ENCODE assay signal across 24 mouse cellular contexts in genomic region chr5:129535021-129535420, GRCm38 (mm10). TPM values are rescaled to one million over a fixed set of nuclear protein-coding genes. Genes with fewer than 3 reads are reported as not detected.
DNase-seq lines count a peak whose midpoint lies in the region; ATAC-seq and TF ChIP-seq lines count a peak whose summit lies in the region.
"Had no signal": no experiment of that assay in that cellular context is flagged by ENCODE, and none has a peak within 500 bp of the region (broad histone marks: within the 10 kb centered on the region; RNA-seq: fewer than 3 reads in every experiment).

No protein-coding gene starts in this region.

- H3K36me3 ChIP-seq in heart, embryonic 15.5 days = peaks cover 23% of the 10 kb centered on the region
- H3K36me3 ChIP-seq in kidney, embryonic 16.5 days (ENCODE audit: insufficient read depth, low read length) = peaks cover 13% of the 10 kb centered on the region
- H3K36me3 ChIP-seq: stomach, embryonic 15.5 days had no signal

- intact Hi-C loops in gastrocnemius, adult 2 months (cut with DNase I) = loop anchor here (10.0 kb wide), 1 partner anchor 190 kb away; the partner anchor contains the start of gene Nipsnap2

- H3K4me2 ChIP-seq in heart, embryonic 15.5 days = no peak overlapping the region
- no peak overlapping the region for H3K4me2 ChIP-seq in kidney, embryonic 16.5 days (replicated peaks; ENCODE audit: low read depth, low read length)
- H3K4me2 ChIP-seq: forebrain, embryonic 12.5 days; hindbrain, embryonic 14.5 days; limb, embryonic 15.5 days; lung, embryonic 14.5 days; midbrain, embryonic 13.5 days; stomach, embryonic 15.5 days had no signal

- DNase-seq in gastrocnemius, adult 2 months = no peak
- DNase-seq in gastrocnemius, adult 8-10 months (ENCODE audit: low spot score in 2 of 2) = no peak
- no peak for DNase-seq in heart, adult 11 months
- DNase-seq in kidney, adult 9 months = peak; percentile 66
- DNase-seq in frontal cortex, postnatal 25 days (ENCODE audit: low spot score in 2 of 2) = no peak
- DNase-seq: adrenal gland, adult 2 months; cerebellum, postnatal 10 days; left cerebral cortex, postnatal 4 days; lung, embryonic 14.5 days; thymus, adult 18-20 months; thymus, postnatal 36 days had no signal

- H3K27me3 ChIP-seq in heart, embryonic 15.5 days = no peaks in the 10 kb centered on the region
- H3K27me3 ChIP-seq in kidney, embryonic 16.5 days (ENCODE audit: insufficient read depth, low read length) = no peaks in the 10 kb centered on the region
- H3K27me3 ChIP-seq: CH12.LX; forebrain, embryonic 12.5 days; limb, embryonic 15.5 days; megakaryocyte, embryonic 14.5 days; midbrain, embryonic 13.5 days; stomach, embryonic 15.5 days had no signal

- 93% methylated on average over 2 of the region's 2 CpGs for WGBS in heart, embryonic 15.5 days
- WGBS in kidney, embryonic 16.5 days = 62% methylated on average over 2 of the region's 2 CpGs

- H3K4me3 ChIP-seq in gastrocnemius, adult 2 months = no peak overlapping the region
- H3K4me3 ChIP-seq in heart, embryonic 15.5 days = no peak overlapping the region
- H3K4me3 ChIP-seq in kidney, embryonic 16.5 days (ENCODE audit: low read length) = no peak overlapping the region
- H3K4me3 ChIP-seq in cortical plate, adult 2 months (ENCODE audit: insufficient read depth, low read length) = no peak overlapping the region
- H3K4me3 ChIP-seq: forebrain, embryonic 12.5 days; limb, embryonic 15.5 days; midbrain, embryonic 13.5 days; stomach, embryonic 15.5 days had no signal

- ATAC-seq in heart, embryonic 15.5 days (replicated peaks; ENCODE audit: insufficient number of reproducible peaks, insufficient read depth, low FRiP score, low read depth) = no peak
- ATAC-seq in kidney, embryonic 16.5 days (ENCODE audit: low FRiP score, low TSS enrichment) = no peak
- ATAC-seq: inflammation-experienced regulatory T-cells, adult 6 months; midbrain, embryonic 13.5 days had no signal

- H3K9me3 ChIP-seq in heart, embryonic 15.5 days (replicated peaks) = no peaks in the 10 kb centered on the region
- H3K9me3 ChIP-seq in kidney, embryonic 16.5 days (ENCODE audit: low read length) = no peaks in the 10 kb centered on the region
- H3K9me3 ChIP-seq: forebrain, embryonic 12.5 days; G1E; limb, embryonic 15.5 days; megakaryocyte, embryonic 14.5 days; midbrain, embryonic 13.5 days; stomach, embryonic 15.5 days had no signal

- H3K9ac ChIP-seq in heart, embryonic 15.5 days = no peak overlapping the region
- H3K9ac ChIP-seq in kidney, embryonic 16.5 days (replicated peaks; ENCODE audit: low read length) = no peak overlapping the region
- H3K9ac ChIP-seq: forebrain, embryonic 12.5 days; hindbrain, embryonic 14.5 days; limb, embryonic 15.5 days; liver, embryonic 14.5 days; lung, embryonic 14.5 days; midbrain, embryonic 13.5 days; stomach, embryonic 15.5 days had no signal

- H3K27ac ChIP-seq in gastrocnemius, adult 2 months = peak overlapping the region; percentile 84
- peak overlapping the region; percentile 53 for H3K27ac ChIP-seq in heart, embryonic 15.5 days
- no peak overlapping the region for H3K27ac ChIP-seq in kidney, embryonic 16.5 days (ENCODE audit: low read length)
- H3K27ac ChIP-seq in cortical plate, adult 2 months (ENCODE audit: insufficient read depth, low read length) = peak overlapping the region; percentile 90
- H3K27ac ChIP-seq: forebrain, embryonic 12.5 days; hindbrain, embryonic 14.5 days; limb, embryonic 15.5 days; liver, embryonic 14.5 days; midbrain, embryonic 13.5 days; stomach, embryonic 15.5 days had no signal

- TF ChIP-seq POLR2A in cortical plate, adult 2 months (IDR thresholded peaks at IDR 0.05; ENCODE audit: extremely low read depth, insufficient read depth, low read length) = no peak

- TF ChIP-seq CTCF in gastrocnemius, adult 2 months (IDR thresholded peaks at IDR 0.05) = no peak
- TF ChIP-seq CTCF in cortical plate, adult 2 months (IDR thresholded peaks at IDR 0.05; ENCODE audit: extremely low read depth, insufficient read depth, low read length) = no peak

- peaks cover 23% of the 10 kb centered on the region for H3K4me1 ChIP-seq in heart, embryonic 15.5 days (replicated peaks)
- H3K4me1 ChIP-seq in kidney, embryonic 16.5 days (ENCODE audit: insufficient read depth, low read length) = no peaks in the 10 kb centered on the region
- peaks cover 16% of the 10 kb centered on the region for H3K4me1 ChIP-seq in cortical plate, adult 2 months (ENCODE audit: control insufficient read depth, insufficient read depth, low read length)
- H3K4me1 ChIP-seq: forebrain, embryonic 12.5 days; limb, embryonic 15.5 days; midbrain, embryonic 13.5 days; stomach, embryonic 15.5 days had no signal

RNA-seq across cellular contexts. Expression of gene Sfswap, which starts 34.0 kb away (rescaled TPM):
- total RNA-seq in gastrocnemius, adult 2 months (2021) = 10 to 100 TPM; 24.5 to 26.3 TPM
- total RNA-seq in gastrocnemius, adult 8-10 months (2022) = 10 to 100 TPM; 16.5 to 23.9 (median 19.9) TPM
- polyA plus RNA-seq in heart, embryonic 15.5 days (2015; fragmentation: Nextera tagmentation; extraction: Ambion mirVana) = 22.9 and 28.0 TPM in 2 replicates
- polyA plus RNA-seq in kidney, embryonic 16.5 days (2015; fragmentation: Nextera tagmentation; extraction: Ambion mirVana) = 39.1 and 44.0 TPM in 2 replicates
- 145 and 164 TPM in 2 replicates for polyA plus RNA-seq in cortical plate, adult 2 months (2012; rRNA removed)

RNA-seq across cellular contexts. Expression of gene Mmp17, which starts 48.9 kb away (rescaled TPM):
- total RNA-seq in gastrocnemius, adult 2 months (2021) = under 1 TPM; 0.26 to 0.39 TPM
- total RNA-seq in gastrocnemius, adult 8-10 months (2022) = under 1 TPM; 0.22 to 0.58 (median 0.40) TPM
- polyA plus RNA-seq in heart, embryonic 15.5 days (2015; fragmentation: Nextera tagmentation; extraction: Ambion mirVana) = 1.3 and 2.0 TPM in 2 replicates
- 3.3 and 4.7 TPM in 2 replicates for polyA plus RNA-seq in kidney, embryonic 16.5 days (2015; fragmentation: Nextera tagmentation; extraction: Ambion mirVana)
- polyA plus RNA-seq in cortical plate, adult 2 months (2012; rRNA removed) = 83.9 and 90.5 TPM in 2 replicates

Comparison
In these comparisons a context has a peak if more than half of its experiments do, and no peak if none do; other contexts are left out.
1. RNA of gene Mmp17, which starts 48.9 kb away (polyA plus RNA-seq): 83.9 to 90.5 TPM in cortical plate, adult 2 months; 3.3 to 4.7 TPM in kidney, embryonic 16.5 days and 1.3 to 2.0 TPM in heart, embryonic 15.5 days; every median in the first group is over 10 times any median in the second.